Mouse (Mus musculus) megakaryocyte, embryonic 14.5 days (primary cell): ENCODE measurements around the gene Magea5. TPM values are rescaled to one million over a fixed set of nuclear protein-coding genes. Genes with fewer than 3 reads are reported as not detected.
"Not testable (repeated sequence)": the region's sequence is repeated elsewhere in the genome, so short reads cannot be mapped to it uniquely, and the experiment has no call there.

Experiments
- H3K27me3 ChIP-seq: replicated peaks from 2 replicates; pipeline ENCODE3; 2012; ENCODE audit warnings: inconsistent platforms
- H3K36me3 ChIP-seq: replicated peaks from 2 replicates; pipeline ENCODE3; 2012; ENCODE audit warnings: low read length, inconsistent platforms, mixed read lengths
- H3K4me1 ChIP-seq: 2 replicates; pipeline ENCODE4 v1.6.1; 2012; ENCODE audit warnings: inconsistent platforms
- H3K4me3 ChIP-seq: replicated peaks from 2 replicates; pipeline ENCODE3; 2012; ENCODE audit warnings: moderate library complexity, mild to moderate bottlenecking, inconsistent platforms
- H3K9me3 ChIP-seq: 2 replicates; pipeline ENCODE4 v1.6.1; 2012; ENCODE audit warnings: inconsistent platforms
- FLI1 ChIP-seq: IDR thresholded peaks from 2 replicates; pipeline ENCODE4 v1.6.1; 2012; ENCODE audit warnings: low read length, inconsistent platforms, mixed read lengths
- GATA1 ChIP-seq: IDR thresholded peaks from 3 replicates; pipeline ENCODE4 v1.6.1; 2012; ENCODE audit warnings: mixed read lengths, low read length, inconsistent platforms, borderline replicate concordance
- polyA plus RNA-seq: library from polyadenylated mRNA; stranded (reverse); fragments of >175 nt; gene quantifications from 2 replicates; pipeline ENCODE4 v1.2.3, GENCODE M21; 2012; ENCODE audit warnings: low replicate concordance; ENCODE audit not compliant: insufficient read depth

Magea5 gene
- polyA plus RNA-seq = not detected in 2 replicates

GRCm38 (mm10) chrX:155063045-155063444 lies at the start of gene Magea5:
Gene Magea5, minus strand, starts transcription at chrX:155063145.
- not testable (repeated sequence) for H3K4me1 ChIP-seq, H3K27me3 ChIP-seq, H3K4me3 ChIP-seq, H3K9me3 ChIP-seq, H3K36me3 ChIP-seq

- H3K36me3 ChIP-seq = no peaks in the 10 kb centered on the region
- TF ChIP-seq FLI1 = no peak
- no peak for TF ChIP-seq GATA1
- H3K27me3 ChIP-seq = no peaks in the 10 kb centered on the region
- H3K4me3 ChIP-seq = no peak overlapping the region
- no peaks in the 10 kb centered on the region for H3K9me3 ChIP-seq
- H3K4me1 ChIP-seq = no peaks in the 10 kb centered on the region
Measured at GRCm38 (mm10) chrX:155098024-155098423, 35.1 kb upstream of the Magea5 start.

GRCm38 (mm10) chrX:155093566-155093965 lies 30.6 kb upstream of the Magea5 start, which contains the start of gene Magea2:
Gene Magea2, minus strand, starts transcription at chrX:155093666.
- H3K36me3 ChIP-seq, H3K27me3 ChIP-seq, H3K9me3 ChIP-seq, H3K4me1 ChIP-seq, H3K4me3 ChIP-seq: not testable (repeated sequence)

- H3K36me3 ChIP-seq, H3K27me3 ChIP-seq: not testable (repeated sequence)
Measured at GRCm38 (mm10) chrX:155089693-155090092, 26.7 kb upstream of the Magea5 start, which contains the start of gene Magea1. Gene Magea1, minus strand, starts transcription at chrX:155089793.

More at GRCm38 (mm10) chrX:155089693-155090092, 26.7 kb upstream of the Magea5 start, which contains the start of gene Magea1:
- H3K9me3 ChIP-seq, H3K4me3 ChIP-seq, H3K4me1 ChIP-seq: not testable (repeated sequence)

Other genes starting within 250 kb of the Magea5 start
- gene Cldn34b1, start 172.9 kb downstream of the Magea5 start, polyA plus RNA-seq = not detected in 2 replicates
- gene Magea6, start 127.2 kb downstream of the Magea5 start, polyA plus RNA-seq = not detected in 2 replicates
- gene Magea3, start 113.6 kb downstream of the Magea5 start, polyA plus RNA-seq = not detected in 2 replicates
- gene Magea8, start 67.3 kb downstream of the Magea5 start, polyA plus RNA-seq = not detected in 2 replicates
- gene Magea1, start 26.6 kb upstream of the Magea5 start, polyA plus RNA-seq = not detected in 2 replicates
- gene Magea2, start 30.5 kb upstream of the Magea5 start, polyA plus RNA-seq = not detected in 2 replicates
- not detected in 2 replicates for gene Cldn34b2, start 65.3 kb upstream of the Magea5 start, polyA plus RNA-seq
- gene Sat1, start 153.3 kb upstream of the Magea5 start, polyA plus RNA-seq = 4.9 and 49.7 TPM in 2 replicates
- 3.1 and 7.0 TPM in 2 replicates for gene Acot9, start 199.3 kb upstream of the Magea5 start, polyA plus RNA-seq